Mouse (Mus musculus): ENCODE measurements around the gene Coasy.

The Coasy gene

DNA sequence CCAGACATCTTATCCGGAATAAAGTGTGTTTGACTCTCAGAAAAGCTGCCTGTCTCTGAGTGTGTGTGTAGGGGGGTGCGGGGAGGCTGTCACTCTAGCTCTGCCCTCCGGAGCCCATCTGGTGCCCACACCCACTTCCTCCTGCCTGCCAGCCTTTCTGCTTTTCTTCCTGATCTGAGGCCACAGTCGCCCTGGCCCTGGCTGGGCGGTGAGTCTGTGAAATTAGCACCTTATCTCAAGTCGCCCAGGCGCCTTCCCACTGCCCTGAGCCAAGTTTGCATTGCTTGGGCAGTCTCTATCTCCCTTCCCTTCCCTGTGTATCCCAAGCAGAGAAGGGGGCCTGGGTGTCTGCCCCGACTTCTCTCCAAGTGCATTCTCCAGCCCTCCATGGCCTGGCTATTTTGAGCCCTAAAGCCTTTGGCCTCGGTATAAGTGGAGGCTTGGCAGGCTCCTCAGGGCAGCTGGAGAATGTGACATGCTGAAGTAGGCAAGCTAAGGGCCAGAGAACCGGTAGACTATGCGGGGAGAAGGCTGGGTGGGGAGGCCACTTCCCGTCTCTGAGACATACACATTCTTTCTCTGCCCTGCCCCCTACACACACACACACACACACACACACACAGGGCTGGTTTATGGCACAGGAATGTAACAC, 18.6 kb upstream of the Coasy start:
- peak; percentile 54 for DNase-seq

DNA sequence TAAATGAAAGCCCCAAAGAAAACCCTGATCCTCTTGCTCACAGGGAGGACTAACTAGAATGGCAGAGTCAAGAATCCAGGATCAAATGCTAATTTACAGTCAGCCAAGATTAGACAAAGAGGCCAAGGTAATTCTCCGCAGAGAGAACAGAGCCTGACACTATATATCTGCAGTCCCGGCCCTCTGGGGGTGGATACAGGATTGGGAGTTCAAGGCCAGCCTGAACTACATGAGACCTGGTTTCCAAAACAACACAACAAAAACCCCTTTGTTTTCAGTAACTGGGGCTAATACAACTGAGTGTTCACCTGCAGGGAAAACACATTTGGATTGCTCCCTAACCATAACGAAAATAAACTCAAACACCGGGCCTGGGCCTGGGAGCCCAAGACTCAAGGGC, 17.9 kb upstream of the Coasy start:
- DNase-seq = no peak

DNA sequence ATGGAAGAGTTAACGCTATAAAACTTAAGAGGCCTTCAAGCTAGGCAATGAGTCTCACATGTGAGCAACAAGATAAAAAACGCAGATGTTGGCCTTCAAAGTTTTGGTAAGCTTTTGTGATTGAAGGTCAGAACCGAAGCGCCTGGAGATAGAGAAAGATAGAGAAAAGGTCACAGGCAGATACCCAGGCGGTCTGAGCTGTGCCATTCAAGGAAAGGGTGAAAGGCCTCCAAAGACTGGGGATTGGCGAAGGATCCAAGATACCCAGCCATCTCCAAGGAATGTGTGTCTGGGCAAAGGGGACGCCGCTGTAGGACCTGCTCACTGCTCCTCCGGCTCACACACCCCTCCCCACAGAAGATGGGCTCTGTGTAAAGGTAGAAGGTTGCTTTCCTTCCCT, 17.4 kb upstream of the Coasy start:
- DNase-seq = no peak

DNA sequence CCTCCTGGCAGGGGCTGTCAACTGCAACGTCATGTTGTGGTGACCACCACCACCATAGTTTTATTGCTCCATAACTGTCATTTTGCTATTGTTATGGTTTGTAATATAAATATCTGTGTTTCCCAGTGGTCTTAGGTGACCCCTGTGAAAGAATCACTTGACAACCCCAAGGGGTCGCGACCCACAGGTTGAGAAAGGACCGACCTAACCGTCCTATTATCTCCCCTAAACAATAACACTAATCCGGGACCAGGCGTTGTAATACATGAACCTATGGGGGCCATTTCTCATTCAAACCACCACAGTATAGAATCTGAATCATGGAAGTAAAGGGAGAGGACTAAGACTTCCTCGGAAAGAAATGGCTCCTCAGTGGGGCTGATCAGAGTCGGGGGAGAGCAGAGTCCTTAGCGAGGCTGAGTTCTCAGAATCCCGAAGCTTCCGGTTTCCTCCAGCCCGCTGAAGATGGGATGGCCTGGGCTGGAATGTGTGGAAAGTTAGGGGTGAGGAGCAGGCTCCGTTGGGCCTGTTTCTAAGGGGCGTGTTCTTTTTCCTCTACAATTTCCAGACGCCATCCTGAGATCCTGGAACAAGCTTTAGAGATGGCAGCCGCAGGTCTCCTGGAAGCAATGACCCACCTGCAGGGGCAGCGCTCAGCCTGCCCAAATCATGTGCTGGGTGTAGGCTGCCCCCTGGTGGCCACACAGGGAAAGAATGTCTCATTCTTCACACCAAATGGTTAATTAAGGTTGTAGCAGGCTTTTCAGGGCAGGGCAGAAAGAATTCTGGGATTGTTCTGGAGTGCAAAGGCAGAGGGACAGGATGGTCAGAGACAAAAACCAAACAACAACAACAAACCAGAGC, 15.6 kb upstream of the Coasy start:
- DNase-seq = peak; percentile 71

DNA sequence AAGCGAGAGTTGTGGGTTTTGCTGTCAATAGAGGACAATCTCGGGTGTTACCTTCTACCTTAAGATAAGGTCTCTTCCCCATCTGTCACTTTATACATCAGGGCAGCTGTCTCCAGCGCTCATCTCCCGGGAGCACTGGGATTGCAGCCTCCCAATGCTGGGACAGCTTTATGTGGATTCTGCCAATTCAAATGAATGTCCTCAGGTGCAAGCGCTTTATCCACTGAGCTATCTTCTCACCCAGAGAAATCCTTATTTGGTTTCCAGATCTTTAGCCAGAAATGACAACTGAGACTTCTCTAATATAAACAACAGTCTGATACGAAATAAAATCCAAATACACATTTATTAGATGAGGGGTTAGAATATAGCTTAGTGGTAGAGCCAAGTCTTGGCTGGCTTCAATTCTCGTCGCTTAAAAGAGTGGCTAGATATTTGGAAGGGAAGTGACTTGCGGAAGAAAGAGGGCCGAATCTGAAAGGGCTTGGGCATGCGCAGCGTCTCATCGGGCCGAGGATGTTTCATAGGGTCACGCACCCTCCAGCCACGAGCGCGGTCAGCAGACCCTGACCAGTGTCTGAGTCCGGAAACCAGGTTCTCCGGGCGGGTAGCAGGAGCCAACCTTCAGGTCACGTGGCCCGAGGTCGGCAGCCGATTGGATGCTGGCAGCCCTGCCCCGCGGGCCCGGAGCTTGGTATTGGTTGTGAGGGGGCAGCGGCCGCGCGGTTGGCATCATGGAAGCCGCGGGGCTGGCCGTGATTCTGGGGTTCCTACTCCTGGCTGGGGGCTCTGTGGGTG, 12.8 kb upstream of the Coasy start, which contains the start of gene Naglu:
TSS of gene Naglu (plus strand) at position 622 of the 798 bp plus-strand sequence.
- DNase-seq = peak; percentile 97

DNA sequence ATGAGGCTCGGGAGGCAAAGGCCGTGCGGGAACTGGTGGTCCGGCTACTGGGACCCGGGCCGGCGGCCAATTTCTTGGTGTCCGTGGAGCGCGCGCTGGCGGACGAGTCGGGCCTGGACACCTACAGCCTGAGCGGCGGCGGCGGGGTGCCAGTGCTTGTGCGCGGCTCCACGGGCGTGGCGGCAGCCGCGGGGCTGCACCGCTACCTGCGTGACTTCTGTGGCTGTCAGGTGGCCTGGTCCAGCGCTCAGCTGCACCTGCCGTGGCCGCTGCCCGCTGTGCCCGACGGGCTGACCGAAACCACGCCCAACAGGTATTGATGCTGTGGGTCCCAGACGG, 12.2 kb upstream of the Coasy start:
- no peak for DNase-seq

DNA sequence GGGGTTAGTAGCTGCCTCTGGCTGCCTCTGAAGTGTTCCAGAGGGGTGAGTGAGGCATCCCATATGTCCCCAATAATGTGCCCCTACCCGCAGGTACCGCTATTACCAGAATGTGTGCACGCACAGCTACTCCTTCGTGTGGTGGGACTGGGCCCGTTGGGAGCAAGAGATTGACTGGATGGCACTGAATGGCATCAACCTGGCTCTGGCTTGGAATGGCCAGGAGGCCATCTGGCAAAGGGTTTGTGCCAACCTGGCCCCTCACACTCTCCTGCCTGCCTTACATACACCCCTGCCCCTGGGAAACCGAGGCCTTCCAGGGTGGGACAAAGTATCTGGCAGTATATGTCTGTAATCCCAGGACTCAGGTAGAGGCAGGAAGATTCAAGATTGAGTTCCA, 11.4 kb upstream of the Coasy start:
- DNase-seq = no peak

DNA sequence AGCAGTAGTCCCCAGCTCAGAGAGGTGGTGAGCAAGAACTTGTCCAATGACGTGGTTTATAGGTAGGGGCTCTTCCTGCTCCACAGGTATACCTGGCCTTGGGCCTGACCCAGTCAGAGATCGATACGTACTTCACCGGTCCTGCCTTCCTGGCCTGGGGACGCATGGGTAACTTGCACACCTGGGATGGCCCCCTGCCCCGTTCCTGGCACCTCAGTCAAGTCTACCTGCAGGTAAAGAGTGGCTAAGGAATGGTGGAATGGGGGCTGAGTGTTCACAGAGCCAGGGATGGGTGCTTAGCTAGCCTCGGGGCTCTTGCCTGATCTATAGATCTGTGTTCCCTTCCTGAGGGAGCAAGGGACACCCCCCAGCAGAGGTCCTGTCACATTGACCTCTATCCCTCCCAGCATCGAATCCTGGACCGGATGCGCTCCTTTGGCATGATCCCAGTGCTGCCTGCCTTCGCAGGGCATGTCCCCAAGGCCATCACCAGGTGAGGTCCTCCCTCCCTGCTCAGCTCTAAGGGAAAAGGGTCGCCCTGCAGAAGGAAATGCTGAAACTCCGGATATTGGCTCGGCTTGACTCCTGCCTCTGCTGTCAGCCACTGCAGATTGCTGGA, 10.4 kb upstream of the Coasy start:
- DNase-seq = no peak

DNA sequence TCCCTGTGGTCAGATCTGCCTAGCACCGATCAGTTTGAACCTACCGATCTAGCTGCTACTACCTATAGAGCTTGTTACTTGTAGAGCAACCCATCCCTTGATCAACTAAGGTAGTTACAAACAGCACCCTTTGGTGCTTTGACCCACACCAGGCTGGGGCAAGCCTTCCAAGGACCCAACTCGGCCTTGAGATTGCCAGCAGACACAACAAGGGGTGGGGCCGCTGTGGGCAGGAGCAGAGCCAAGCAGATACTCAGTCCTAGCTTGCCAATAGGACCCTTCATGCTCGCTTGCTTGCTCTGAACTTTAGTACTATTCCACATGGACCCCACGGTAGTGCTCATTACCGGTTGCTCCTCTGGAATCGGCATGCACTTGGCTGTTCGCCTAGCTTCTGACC, 4.2 kb upstream of the Coasy start, which contains the start of gene Hsd17b1:
TSS of gene Hsd17b1 (plus strand) at position 291 of the 400 bp plus-strand sequence.
- no peak for DNase-seq

DNA sequence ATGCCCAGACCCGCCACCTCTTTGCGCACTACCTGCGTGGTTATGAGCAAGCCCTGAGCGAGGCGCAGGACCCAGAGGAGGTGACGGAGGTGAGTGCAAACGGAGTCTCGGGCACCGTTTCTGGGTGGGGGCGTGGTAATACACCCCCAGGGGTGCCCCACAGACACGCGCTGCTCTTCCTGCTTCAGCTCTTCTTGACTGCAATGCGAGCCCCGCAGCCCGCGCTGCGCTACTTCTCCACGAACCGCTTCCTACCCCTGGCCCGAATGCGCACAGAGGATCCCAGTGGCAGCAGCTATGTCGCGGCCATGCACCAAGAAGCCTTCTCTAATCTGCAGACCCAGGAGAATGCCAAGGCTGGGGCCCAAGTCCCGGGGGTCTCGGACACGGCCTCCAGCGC, 2.6 kb upstream of the Coasy start:
- no peak for DNase-seq

DNA sequence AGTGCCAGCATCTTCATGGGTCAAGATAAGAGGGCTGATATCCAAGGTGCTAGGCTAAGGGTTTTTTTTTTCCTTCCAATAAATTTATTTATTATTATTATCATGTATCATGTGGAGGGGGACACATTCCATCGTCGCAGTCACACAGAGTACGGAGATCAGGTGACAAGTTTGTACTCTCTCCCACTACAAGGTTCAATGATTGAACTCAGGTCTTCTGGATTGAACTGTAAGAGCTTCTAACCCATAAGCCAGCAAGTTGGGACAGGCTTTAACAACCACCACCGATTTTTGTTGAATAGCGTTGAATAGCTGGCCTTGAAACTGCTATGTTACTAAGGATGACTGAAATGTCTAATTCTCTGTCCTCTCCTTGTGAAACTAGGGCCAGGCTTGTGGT, 1.9 kb upstream of the Coasy start:
- DNase-seq = no peak

DNA sequence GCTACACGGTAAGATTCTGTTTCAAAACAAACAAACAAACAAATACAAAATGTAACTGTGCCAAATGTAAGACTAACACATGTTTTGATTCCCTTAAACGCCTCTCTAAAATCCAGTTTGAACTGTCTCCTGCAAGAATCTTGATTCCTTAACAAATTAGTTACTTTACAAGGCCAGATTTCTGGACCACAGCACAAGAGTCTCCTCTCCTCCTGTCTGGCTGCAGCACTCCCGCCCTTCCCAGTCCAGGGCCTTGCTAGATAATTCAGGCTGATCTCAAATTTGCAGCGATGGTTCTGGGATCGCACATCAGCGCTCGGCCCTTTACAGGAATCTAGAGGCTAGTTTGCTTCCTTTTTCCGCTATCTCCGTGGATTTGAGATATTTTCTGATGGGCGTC, 706 bp upstream of the Coasy start:
- DNase-seq = no peak

DNA sequence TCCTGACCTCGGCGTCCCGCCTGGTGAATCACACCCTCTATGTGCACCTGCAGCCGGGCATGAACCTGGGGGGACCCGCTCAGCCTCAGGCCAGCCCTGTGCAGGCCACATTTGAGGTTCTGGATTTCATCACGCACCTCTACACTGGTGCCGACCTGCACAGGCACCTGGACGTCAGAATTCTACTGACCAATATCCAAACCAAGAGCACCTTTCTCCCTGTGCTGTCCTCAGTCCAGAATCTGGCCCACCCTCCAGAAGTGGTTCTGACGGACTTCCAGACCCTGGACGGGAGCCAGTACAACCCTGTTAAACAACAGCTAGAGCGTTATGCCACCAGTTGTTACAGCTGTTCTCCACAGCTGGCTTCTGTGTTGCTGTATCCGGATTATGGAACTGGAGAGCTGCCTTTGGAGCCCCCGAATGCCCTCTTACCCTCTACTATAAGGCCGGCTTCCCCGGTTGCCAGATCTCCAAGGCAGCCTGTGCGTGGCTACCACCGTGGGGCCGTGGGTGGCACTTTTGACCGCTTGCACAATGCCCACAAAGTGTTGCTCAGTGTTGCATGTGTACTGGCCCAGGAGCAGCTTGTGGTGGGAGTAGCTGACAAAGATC, 825 bp downstream of the Coasy start:
- no peak for DNase-seq

DNA sequence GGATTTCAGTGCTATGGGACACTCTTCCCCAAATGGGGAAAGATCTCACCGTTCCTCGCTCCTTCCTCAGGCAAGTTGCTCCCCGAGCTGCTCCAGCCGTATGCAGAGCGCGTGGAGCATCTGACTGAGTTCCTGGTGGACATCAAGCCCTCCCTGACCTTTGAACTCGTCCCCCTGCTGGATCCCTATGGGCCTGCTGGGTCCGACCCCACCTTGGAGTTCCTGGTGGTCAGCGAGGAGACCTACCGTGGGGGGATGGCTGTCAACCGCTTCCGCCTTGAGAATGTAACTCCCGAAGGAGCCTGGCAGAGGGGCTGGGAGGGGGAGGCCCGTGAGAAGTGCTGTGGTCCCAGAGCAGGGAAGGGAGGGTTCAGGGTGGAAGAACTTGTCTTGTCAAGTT, 1.9 kb downstream of the Coasy start:
- DNase-seq = no peak

DNA sequence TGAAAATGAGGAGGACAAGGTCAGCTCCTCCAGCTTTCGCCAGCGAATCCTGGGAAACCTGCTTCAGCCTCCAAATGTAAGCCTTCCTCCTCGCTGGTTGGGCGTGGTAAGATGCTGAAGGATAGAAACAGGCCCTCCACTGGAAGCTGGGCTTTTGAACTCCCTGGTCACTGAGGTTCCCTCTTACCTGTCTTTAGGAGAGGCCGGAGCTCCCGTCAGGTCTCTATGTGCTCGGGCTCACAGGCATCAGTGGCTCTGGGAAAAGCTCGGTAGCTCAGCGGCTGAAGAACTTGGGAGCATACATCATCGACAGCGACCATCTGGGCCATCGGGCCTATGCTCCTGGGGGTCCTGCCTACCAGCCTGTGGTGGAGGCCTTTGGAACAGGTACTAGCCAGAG, 2.4 kb downstream of the Coasy start:
- DNase-seq = no peak

DNA sequence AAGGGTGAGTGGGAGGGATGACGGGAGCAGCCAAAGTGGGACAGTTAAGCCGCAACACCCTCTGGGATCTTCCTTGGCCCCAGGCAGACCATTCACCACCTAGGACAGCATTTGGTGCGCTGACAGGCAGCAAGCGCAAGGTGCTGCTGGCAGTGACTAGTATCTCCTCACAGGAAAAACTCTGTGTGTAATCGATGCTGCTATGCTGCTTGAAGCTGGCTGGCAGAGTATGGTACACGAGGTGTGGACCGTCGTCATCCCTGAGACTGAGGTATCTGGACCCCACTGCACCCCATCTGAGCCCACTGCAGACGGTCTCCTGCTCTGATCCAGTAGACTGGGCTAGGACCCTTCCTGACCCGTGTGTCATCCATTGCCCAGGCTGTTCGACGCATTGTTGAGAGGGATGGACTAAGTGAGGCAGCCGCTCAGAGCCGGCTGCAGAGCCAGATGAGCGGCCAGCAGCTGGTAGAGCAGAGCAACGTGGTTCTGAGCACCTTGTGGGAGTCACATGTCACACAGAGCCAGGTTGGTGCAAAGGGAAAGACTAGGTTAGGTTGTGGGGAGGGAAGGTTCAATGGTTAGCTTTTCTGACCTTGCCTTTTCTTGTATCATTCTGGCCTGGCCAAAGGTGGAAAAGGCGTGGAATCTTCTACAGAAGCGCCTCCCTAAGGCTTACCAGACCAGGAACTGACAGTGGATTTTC, 3.4 kb downstream of the Coasy start:
- no peak for DNase-seq

DNA sequence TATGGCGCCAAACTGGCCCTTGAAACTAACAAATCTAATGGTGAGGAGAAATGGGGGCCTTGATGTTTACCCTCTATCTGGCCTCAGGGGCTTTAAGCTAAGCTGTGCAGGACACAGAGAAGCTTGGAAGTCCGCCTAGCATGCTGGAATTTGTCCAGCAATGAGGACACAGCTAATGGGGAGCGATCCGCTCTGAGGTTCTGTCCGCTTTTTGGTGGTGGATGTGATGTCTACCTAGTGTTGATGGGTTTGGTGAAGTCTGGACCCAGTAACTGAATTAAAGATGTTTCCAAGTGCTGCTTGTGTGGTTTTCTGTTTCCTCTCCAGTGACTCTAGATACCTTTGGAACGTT, 3.9 kb downstream of the Coasy start:
- DNase-seq = no peak

DNA sequence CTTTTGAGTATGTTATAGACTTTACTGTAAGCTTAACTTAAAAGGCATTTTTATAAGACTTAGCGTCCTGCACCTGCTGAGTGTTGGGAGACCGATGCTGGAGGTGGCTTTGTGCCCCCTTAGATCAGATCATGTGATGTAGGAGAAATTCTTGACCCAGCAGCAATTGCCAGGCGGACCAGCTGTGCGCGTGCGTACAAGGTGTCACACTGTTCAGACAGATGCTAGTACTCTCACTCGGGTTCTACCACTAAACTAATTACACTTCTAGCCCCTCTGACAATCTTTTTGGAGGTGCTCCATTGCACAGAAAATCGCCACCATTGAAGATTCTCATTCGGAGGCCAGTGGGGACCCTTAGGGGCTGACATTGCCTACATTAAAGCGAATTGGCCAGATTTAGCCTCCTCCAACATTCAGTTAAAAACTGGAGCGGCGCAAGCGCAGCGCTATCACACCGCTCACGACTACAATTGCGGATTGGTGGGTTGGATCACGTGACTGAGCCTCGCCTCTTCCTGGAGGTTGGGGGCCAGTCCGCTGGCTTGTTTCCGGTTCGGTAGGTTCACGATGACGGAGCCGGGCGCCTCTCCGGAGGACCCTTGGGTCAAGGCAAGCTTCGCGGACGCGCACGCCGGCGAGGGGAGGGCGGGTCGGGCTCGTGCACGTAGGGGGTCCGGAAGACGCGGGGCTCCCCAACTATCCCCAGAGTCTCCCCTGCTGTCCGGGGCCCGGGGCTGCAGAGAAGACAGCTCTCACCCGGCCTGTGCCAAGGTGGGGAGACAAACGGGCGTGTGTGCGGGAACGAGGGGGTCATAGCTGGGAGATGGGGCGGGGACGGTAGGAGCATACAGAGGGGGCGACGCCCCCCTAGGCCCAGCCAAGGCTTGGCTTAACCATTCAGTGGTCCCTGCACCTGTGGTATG, 4.7 kb downstream of the Coasy start, which contains the start of gene Mlx:
TSS of gene Mlx (plus strand) at position 522 of the 926 bp plus-strand sequence.
- DNase-seq = peak; percentile 95

DNA sequence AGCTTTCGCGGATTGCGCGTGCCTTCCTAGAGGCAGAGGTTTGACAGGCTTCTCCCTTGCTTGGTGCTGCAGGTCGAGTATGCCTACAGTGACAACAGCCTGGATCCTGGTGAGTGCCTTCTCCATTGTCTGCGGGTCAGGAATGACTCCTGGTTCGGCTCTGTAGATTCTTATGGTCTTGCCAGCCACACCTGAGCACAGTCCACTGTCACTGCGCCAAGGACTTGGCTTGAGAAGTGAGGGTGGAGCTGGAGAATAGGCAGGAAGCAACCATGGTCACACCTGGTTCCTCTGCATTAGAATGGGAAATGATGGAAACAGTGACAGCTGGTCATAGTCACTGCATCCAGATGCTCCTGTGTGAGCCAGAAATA, 5.3 kb downstream of the Coasy start:
- no peak for DNase-seq

DNA sequence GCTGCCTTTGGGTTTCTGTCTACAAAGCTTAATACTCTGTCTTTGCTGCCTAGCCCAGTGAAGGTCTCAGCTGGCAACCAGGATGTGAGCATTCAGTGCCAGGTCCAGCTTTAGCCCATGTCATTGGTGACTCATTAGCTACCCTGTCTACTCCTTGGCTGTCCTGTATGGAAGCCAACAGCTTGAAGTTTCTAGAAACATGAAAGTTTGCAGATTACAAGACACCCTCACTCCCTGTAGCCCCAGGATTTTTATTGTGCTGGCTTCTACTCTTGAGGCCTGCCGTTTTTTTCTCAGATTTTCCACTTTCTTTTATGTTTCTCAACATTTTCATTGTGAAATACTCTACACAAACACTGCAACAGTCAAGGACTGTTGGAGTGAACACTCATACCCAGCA, 7.6 kb downstream of the Coasy start:
- DNase-seq = no peak

DNA sequence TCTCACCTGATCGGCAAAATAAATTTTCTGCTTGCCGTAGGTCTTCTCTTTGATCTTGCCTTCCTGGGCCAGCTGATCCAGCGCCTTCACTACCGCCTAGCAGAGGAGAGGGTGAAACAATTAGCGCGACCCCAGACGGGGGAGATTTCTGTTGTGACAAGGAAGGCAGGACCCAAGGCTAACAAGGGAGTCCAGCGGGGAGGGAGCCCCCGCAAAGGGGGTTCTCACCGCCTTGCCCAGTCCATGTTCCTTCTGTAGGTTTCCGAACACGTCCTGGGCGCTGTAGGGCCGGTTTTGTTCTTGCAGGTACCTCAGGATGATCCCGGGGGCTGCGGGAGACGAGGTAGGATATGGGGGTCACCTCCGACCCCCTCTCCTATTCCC, 12.6 kb downstream of the Coasy start:
- no peak for DNase-seq

Measured in right cerebral cortex, adult 18-20 months (tissue).